Mouse (Mus musculus): ENCODE measurements around the gene Cend1.
A peak's percentile ranks its signal among the peaks of the same experiment; 100 is the strongest.
"Not testable (repeated sequence)": the region's sequence is repeated elsewhere in the genome, so short reads cannot be mapped to it uniquely, and the experiment has no call there.

Cend1 gene

DNA sequence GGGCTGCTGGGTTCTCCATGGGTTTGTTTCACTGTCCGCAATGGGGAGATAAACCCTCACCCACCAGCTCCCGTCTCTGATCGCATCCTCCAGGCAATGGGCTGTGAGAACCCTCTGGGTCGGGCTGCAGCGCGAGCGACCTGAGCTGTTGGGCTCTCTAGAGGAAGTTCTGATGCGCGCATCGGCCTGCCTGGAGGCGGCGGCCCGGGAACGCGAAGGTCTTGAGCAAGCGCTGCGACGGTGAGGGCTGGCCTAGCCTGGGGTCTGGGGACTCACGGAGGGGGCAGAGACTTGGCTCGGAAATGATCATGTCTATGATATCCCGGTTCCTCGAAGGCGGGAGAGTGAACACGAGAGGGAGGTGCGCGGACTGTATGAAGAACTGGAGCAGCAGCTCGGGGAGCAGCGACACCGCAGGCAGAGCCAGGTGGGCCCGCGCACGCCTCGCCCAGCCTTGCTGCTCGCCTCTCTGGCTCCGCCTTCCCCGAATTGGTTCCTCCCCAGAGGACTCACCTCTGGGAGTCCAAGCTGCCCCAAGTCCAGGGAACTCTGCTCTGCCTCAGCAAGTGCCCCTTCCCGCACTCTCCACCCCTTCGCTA is 35.4 kb upstream of the Cend1 start:
- no peak for DNase-seq

DNA sequence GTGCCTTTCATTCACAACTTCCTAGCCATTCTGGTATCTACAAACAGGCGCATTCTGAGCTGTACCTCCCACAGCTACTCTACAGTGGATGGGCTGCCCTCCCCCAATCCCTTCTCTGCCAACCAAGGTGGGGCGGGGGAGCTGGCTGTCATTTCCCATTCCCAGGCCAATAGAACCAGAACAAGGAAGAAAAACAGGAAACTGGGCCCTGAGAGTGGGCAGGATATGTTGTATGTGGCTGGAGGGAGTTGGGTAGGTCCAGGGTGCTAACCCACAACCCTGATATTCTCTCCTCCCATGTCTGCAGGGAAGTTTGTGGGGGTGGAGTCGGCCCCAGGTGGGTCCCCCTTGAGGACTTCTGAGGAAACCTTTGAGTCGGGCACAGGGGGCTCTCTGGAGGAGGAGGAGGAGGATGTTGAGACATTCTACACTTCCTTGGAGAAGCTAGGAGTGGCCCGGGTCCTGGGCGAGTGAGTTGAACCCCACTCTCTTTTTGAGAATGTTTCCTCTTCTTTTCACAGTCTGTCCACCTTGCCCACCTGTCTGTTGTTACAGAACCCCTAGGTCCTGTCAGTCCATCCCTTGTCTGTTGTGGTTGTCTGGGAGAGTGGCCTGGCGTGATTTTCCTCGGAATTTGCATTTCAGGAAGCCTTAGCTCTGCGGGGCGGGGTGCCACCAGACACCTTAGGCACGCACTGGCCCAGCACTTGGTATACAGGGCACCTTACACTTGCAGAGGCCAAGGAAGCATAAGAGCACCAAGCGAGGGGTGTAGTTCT is 34.7 kb upstream of the Cend1 start:
- no peak for DNase-seq

DNA sequence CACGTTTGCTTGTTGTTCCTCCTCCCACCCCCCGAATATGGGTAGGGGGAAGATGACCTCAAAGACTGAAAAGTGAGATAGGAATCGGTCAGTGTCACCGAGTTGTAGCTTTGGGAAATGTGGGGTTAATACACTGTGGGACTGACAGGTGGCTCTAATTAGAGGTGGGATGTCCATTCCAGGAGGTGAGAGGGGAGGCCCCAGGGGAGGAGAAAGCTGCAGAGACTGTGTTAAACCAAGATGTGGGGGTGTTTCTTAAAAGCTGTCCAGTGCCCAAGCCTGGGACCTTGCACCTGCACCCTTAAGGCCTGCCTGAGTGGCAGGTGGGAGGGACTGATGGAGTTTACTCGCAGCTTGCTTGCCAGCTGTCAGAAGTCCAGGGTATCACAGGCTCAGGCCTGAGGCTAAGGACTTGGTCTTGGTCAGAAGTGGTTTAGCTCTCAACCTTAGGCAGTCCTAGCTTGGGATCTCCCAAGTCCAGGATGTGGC is 33.1 kb upstream of the Cend1 start:
- no peak for DNase-seq

DNA sequence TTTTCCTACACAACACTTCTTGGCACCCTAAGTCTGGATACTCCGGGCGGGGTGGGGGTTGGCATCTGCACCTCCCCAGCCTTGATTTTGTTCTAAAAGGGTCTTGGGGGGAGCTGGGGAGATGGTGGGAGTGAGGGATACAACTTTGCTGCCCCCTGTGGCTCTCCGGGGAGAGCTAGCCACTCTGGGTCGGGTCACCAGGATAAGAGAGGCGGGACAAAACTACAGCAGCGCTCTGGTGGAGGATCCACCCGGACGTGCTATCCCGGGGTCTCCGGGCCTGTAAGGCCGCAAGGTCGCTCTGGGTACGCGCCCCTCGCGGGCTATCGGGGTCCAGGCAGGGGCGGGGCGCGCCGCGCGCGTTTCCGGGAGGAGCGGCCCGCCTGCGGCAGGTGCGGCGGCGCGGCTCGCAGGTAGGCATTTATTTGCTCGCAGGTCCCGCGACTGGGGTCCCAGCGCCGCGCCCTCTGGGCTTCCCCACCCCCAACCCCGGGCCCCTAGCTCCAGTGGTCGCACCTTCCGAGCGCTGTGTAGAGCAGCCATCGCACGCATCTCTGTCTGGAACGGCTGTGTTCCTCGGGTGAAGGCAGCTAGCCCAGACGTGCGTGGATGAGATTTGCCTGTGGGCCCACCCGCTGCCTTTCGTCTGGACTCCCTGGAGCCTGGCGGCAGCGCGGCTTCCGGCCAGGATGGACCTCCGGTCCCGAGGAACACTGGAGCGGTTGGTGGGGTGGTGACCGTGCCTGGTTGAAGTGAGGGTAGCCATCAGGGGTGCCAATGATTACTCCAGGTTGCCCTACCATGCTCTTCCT is 32.4 kb upstream of the Cend1 start:
- no peak for DNase-seq

DNA sequence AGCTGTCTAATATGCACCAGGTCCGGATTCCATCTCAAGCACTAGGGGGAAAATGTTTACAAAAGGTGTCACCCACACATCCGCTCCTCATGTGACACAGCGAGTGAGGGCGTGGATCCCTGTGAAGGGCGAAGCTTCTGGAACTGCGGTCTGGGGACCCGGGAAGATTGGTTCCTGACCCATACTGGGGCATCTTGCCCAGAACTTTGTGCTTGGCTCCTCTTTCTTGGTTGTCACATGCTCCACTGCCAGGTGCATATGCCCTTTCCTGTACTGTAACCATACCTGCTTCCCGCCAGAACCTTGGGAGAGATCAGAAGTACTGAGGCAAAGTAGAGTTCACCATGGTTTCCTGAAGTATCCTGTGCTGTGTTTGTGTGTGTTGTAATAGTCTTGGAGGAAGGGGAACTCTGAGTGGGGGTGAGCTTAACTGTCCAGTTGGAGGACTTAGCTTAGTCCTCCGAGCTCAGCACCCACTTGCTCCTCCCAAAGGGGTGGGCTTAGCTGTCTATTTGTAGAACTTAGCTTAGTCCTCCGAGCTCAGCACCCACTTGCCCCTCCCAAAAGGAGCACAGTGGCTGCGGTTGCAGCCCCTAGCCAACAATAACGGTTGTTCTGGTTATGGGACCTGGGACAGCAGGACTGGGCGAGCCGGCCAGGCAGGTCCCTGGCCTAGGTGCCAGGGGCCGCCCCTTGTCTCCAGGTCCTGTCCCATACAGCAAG is 31.3 kb upstream of the Cend1 start, which contains the start of gene Cracr2b:
Cracr2b (plus strand) TSS at position 704 of the 723 bp plus-strand sequence.
- no peak for DNase-seq

DNA sequence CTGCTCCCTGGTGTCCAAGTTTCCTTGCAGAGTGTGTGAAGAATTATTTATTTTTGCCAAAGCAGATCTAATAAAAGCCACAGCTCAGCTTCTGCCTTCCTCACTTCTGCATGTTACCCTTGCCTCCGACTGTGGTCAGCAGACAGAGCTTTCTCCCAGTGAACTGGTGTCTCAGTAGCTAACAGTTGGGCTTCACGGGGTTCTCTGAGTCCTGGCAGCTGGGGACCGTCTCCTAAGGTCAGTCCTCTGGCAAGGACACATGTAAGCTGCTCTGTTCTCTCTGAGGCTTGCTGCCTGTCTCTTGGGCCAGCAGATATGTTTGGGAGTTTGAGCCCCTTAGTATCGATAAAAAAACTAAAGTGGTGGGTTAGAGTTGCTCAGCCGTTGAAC is 30.7 kb upstream of the Cend1 start:
- DNase-seq, result no peak

DNA sequence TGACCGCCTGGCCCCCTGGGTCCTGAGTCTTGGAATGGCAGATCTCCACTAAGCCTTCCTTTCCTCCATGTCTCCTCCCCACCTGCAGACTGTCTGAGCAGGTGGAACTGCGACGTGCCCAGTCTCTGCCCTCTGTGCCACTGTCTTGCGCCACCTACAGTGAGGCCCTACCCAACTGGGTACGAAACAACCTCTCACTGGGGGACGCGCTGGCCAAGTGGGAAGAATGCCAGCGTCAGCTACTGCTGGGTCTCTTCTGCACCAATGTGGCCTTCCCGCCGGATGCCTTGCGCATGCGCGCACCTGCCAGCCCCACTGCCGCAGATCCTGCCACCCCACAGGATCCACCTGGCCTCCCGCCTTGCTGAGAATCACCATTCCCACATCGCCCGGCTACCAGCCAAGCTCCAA is 30.0 kb upstream of the Cend1 start:
- DNase-seq, result no peak

DNA sequence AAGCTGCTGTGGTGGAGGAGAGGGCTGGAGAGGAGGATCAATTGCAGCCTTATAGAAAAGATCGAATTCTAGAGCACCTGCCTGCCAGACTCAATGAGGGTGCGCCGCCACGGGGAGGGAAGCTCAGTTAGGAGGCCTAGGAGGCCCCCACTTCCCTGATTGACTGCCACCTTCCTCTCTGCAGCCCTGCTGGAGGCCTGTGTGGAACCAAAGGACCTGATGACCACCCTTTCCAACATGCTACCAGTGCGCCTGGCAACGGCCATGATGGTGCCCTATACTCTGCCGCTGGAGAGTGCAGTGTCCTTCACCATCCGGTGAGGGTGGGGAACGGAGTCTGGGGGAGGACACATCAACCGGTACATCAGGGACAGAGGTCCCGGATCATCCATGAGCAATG is 29.4 kb upstream of the Cend1 start:
- DNase-seq, result no peak

DNA sequence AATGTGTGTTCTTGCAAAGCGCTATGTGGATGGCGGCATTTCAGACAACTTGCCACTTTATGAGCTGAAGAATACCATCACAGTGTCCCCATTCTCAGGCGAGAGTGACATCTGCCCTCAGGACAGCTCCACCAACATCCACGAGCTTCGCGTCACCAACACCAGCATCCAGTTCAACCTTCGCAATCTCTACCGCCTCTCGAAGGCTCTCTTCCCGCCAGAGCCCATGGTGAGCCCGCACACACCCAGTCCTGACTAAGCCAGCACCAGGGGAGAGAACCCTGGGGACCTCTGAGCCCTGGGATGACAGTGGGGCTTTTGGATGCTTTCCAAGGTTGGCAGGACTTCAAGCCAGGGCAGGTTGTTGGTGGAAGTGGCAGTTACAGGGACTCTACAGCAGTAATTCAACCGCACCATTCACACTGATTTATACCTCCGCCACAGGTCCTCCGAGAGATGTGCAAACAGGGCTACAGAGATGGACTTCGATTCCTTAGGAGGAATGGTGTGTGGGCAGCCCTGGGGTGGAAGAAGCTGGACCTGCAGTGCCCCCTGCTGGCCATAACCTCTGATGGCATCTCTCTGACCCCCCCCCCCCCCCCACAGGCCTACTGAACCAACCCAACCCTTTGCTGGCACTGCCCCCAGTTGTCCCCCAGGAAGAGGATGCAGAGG is 28.8 kb upstream of the Cend1 start:
- peak; percentile 69 for DNase-seq

DNA sequence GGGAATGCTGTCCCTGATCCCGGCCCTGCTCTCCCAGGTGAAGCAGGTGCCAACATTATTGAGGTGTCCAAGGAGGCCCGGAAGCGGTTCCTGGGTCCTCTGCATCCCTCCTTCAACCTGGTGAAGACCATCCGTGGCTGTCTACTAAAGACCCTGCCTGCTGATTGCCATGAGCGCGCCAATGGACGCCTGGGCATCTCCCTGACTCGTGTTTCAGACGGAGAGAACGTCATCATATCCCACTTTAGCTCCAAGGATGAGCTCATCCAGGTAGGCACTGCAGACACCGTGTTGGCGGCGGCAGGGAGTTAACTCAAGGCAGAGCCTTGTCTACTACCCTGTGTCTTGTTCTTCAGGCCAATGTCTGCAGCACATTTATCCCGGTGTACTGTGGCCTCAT is 27.9 kb upstream of the Cend1 start:
- no peak for DNase-seq

DNA sequence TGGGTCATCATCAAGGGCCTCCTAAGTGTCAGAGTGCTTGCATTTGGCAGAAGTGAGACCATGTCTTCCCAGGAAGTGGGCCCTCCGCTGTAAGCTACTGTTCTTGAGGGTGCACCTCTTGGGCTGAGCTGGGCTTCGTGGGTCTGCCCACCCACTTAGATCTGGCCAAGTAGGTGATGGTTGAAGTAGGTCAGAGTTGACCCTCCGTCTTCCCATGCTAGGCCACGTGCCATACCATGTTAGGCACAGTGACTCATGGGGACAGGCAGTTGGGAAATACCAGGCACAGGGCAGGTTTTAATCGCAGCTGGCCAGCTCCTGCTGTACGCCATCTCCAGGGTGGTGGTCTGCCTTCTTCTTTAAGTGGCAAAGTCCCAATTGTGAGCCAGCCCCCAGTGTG is 27.4 kb upstream of the Cend1 start:
- no peak for DNase-seq

DNA sequence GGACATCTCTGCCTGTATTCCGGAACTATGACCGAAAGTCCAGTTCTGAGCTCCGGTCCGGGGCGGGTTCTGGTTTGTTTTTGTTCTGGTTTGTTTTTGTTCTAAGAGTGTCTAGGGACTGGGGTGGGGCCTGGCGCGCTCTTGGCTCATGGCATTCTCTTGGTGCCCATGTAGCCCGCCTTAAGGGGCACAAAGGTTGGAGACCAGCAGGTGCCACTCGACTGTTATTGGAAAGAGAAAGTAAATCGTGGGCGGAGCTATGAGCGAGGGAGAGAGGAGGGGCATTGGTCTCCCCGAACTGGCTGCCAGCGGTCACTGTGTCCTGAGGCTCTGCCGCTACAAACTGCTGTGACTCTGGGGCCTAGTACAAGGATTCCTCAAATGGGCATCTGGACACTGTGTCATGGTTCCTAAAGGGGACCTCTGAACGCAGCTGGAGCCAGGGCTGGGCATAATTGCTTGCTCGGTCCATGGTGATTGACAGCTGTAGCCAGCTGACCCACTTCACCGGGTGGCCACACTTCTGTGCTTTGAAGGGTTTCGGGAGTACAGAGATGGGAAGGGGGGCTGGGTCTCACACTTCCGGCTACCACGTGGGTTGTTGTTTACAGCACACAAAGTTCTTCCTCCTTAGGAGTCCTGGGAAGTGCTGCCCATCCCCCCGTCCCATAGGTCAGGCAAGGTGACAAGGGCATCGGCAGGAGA is 26.5 kb upstream of the Cend1 start:
- DNase-seq, result peak; percentile 69

DNA sequence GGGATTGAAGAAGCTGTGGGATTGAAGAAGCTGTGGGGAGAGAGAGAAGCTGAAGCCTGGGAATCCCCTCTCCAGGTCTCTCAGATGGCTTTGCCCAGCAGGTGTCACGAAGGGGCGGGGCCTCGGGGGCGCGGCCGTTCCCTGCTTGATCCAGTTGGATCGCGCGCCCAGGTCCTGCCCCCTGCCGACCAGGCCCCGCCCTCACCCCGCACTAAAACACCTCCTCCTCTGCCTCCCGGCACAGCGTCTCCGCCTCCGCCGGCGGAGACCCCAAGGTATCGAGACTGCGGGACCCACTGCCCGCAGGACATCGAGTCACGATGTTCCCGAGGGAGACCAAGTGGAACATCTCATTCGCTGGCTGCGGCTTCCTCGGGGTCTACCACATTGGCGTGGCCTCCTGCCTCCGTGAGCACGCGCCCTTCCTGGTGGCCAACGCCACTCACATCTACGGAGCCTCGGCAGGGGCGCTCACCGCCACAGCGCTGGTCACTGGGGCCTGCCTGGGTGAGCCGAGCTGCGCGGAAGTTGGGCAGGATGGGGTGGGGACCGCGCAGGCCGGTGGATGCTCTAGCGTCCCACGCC is 25.8 kb upstream of the Cend1 start, which contains the start of gene Pnpla2:
Pnpla2 (plus strand) TSS at position 232 of the 585 bp plus-strand sequence.
- DNase-seq, result peak; percentile 98

DNA sequence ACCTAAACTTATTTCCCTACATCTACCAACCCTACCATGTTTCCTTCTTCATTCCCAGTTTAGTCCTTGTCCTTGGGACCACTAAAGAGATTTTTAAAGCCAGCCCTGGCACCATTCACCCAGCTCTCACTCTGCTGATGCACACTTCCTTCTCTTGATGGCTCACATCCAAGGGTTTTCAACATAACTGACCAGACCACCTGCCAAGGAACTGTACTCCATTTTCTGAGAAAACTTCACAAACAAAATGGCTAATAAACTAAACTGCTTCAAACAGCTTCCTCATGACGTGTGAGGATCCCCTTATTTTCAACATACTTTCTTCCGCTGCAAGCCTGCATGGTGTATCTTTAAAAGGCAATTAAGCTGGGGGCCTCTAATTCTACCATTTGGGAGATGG is 24.3 kb upstream of the Cend1 start:
- no peak for DNase-seq

DNA sequence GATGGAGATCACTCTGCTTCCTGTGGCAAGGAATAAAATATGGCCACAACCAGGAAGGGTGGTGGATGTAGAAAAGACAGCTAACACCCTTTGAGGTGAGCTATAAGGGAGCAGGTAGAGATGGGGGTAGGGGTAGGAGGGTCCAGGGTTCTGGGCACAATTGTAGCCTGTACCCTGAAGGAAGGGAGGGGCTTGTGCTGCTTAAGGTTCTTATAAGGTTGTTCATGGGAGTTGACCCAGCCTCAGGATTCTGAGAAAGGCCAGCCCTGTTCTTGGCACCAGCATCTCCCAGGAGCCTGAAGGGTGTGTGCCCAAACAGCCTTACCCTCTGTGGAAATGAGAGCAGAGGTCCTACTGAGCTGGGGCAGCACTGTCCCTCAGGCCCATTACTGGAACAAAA is 22.6 kb upstream of the Cend1 start:
- DNase-seq, result no peak

DNA sequence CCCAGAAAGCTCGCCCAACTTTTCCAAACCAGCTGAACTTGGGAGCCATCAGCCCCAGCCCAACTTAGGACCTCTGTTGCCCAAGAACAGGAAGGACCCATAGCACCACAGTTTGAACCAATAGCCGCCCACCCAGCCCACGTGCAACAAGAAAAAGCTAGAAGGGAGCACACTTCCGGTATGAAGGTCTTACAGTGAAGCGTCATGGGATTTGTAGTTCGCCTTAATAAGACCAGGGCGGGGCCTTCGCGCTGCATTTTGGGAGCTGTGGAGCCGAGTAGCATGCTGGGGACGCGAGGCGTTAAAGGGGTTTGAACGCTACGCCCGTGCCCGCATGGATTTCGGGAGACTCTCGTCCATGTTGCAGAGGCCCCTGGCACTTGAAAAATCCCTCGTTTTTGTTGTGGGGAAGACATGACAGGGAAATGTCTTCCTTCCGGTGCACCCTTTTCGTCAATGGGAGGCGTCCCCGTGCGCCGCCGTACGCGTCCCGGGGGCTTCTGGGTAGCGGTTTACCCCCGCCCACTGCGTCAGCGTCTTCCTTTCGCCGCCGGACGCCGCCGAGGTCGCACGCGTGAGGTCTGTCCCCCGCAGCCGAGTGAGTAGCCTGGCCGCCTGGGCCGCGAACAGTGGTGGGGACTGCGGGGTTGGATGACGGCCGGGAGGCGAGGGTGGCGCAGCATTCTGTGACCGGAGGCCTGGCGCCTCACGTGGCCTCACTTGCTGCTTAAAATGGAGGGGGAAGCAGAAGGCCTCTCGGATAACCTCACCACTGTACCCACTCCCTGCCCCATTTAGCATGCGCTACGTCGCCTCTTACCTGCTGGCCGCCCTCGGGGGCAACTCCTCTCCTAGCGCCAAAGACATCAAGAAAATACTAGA is 18.1 kb upstream of the Cend1 start, which contains the start of gene Rplp2:
Rplp2 (plus strand) TSS at position 261 of the 882 bp plus-strand sequence.
- peak; percentile 93 for DNase-seq

DNA sequence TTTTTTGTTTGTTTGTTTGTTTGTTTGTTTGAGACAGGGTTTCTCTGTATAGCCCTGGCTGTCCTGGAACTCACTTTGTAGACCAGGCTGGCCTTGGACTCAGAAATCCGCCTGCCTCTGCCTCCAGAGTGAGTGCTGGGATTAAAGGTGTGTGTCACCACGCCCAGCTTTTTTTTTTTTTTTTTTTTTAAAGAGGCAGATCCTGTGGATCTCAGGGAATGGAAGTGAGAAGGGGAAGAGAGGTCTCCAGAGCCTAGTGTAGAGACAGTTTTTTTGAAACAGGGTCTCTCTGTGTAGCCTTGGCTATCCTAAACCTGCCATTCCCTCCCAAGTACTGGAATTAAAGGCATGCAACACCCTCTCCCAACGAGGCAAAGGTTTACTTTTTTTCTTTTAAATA is 17.1 kb upstream of the Cend1 start:
- not testable (repeated sequence) for DNase-seq

DNA sequence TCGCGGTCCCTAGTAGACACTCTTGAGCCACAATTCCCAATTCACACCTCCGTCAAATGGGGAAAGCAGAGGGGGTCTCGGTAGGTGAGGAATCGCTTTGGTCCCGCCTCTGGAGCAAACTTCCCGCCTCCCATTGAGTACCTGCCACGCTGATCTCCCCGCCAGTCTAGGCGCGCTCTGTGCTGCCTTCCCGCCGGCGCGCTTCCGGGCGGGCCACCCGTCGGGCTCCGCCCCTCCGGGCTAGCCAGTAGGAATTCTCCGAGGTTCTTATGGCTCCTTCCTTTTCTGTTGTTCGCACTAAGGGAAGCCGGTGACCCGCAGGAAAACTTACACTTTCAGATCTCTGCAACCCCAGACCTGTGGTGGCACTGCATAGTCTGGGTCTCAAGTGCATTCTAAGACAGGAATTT is 14.5 kb upstream of the Cend1 start, which contains the start of gene Pidd1:
Pidd1 (minus strand) TSS at position 198 of the 410 bp plus-strand sequence.
- peak; percentile 87 for DNase-seq

DNA sequence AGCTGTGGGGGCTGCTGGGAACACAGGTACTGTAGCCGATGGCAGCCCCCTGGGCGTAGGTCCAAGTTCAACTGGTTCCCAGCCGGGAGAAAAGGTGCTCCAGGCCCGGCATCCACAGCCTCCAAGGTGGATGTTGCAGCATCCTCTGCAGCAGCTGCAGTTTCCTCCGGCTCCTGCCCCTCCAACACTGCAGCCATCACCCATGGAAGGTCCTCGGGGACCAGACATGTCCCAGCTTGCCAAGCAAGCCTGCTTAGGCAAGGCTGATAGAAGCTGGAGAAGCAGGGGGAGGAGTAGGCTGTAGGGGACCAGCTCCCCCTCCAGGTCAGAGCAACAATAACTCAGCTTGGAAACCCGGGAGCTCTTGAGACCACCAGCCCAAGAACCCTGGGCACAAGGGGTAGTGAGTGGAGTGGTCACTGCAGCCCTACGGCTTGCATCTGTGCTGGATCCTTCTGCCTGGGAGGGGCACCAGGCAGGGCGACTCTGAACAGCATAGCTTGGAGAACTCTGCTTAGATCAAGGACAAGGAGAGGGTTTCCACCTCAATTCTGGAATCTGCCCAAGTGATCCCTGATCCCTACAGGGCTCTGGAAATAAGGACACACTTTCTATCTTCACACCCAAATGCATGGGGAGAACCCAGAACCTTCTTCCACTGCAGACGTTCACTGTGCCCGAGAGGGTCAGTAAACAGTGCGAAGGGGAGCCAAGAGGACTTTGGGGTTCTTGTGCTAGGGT is 14.0 kb upstream of the Cend1 start:
- peak; percentile 52 for DNase-seq
